Mouse (Mus musculus) CH12.LX (cell line): ENCODE data around the gene Cyp2w1. TPM values are rescaled to one million over a fixed set of nuclear protein-coding genes. Genes with fewer than 3 reads are reported as not detected.
"Not testable (repeated sequence)": the region's sequence is repeated elsewhere in the genome, so short reads cannot be mapped to it uniquely, and the experiment has no call there.

Source experiments
- DNase-seq: peaks from one replicate; pipeline ENCODE4 v3.0.0-alpha.2; 2013; ENCODE audit errors: extremely low read depth
- H3K27ac ChIP-seq: 2 replicates; pipeline ENCODE4 v1.5.1; 2012; ENCODE audit warnings: low read depth, mild to moderate bottlenecking, control low read depth, moderate library complexity; ENCODE audit not compliant: insufficient read depth
- H3K27me3 ChIP-seq: replicated peaks from 2 replicates; pipeline ENCODE3; 2012; ENCODE audit warnings: inconsistent platforms
- H3K36me3 ChIP-seq, 2 experiments: replicated peaks in 1 of 2; 2 replicates each; pipeline versions ENCODE3 to v1.6.1; 2012; ENCODE audit warnings: inconsistent platforms in 1 of 2, low read length in 1 of 2, mild to moderate bottlenecking in 1 of 2, mixed read lengths in 1 of 2, moderate library complexity in 1 of 2; ENCODE audit not compliant: control insufficient read depth in 1 of 2, insufficient read depth in 1 of 2
- H3K4me1 ChIP-seq, 2 experiments: 2 replicates each; pipeline ENCODE4 v1.6.1; 2012; ENCODE audit warnings: inconsistent platforms in 1 of 2, moderate library complexity in 1 of 2; ENCODE audit not compliant: insufficient read depth in 2 of 2, control insufficient read depth in 1 of 2
- H3K4me2 ChIP-seq: 2 replicates; pipeline ENCODE4 v1.6.1; 2012; ENCODE audit warnings: low read depth, mild to moderate bottlenecking, control low read depth; ENCODE audit not compliant: poor library complexity, insufficient read depth, severe bottlenecking
- H3K4me3 ChIP-seq, 3 experiments: fragments of 150-350 bp in 1 of 3; sonication (generic) in 1 of 3; replicated peaks in 1 of 3; 2 replicates each; pipeline versions ENCODE3 to v1.5.1; 2011 to 2012; ENCODE audit warnings: low read depth in 2 of 3, low read length in 2 of 3, mild to moderate bottlenecking in 2 of 3, moderate library complexity in 2 of 3, control low read depth in 1 of 3, improper control_type of control experiment in 1 of 3, inconsistent platforms in 1 of 3, mixed read lengths in 1 of 3; ENCODE audit not compliant: poor library complexity in 1 of 3
- H3K79me2 ChIP-seq: replicated peaks from 2 replicates; pipeline ENCODE4 v1.6.1; 2012; ENCODE audit warnings: mild to moderate bottlenecking, moderate library complexity; ENCODE audit not compliant: control insufficient read depth, poor library complexity, insufficient read depth, severe bottlenecking; ENCODE audit errors: extremely low read depth
- H3K9ac ChIP-seq: 2 replicates; pipeline ENCODE4 v1.6.1; 2012; ENCODE audit warnings: low read depth, mild to moderate bottlenecking, control low read depth, moderate library complexity; ENCODE audit not compliant: insufficient read depth
- H3K9me3 ChIP-seq: replicated peaks from 2 replicates; pipeline ENCODE3; 2012; ENCODE audit warnings: low read length, inconsistent platforms, mixed read lengths
- CHD2 ChIP-seq: IDR thresholded peaks from 2 replicates; pipeline ENCODE4 v1.6.1; 2011; ENCODE audit warnings: low read length, improper control_type of control experiment
- CTCF ChIP-seq, 2 experiments: IDR thresholded peaks in 1 of 2; conservative IDR thresholded peaks in 1 of 2; 2 replicates each; pipeline ENCODE4 v1.5.1; 2011 to 2012; ENCODE audit warnings: low read depth in 2 of 2, low read length in 2 of 2, improper control_type of control experiment in 1 of 2, inconsistent platforms in 1 of 2, mild to moderate bottlenecking in 1 of 2, moderate library complexity in 1 of 2
- EP300 ChIP-seq: IDR thresholded peaks from 2 replicates; pipeline ENCODE4 v1.6.1; 2011; ENCODE audit warnings: low read length, improper control_type of control experiment
- JUN ChIP-seq: IDR thresholded peaks from 2 replicates; pipeline ENCODE4 v1.6.1; 2011; ENCODE audit warnings: low read depth, mild to moderate bottlenecking, low read length, improper control_type of control experiment, moderate library complexity; ENCODE audit not compliant: insufficient read depth
- MAX ChIP-seq: IDR thresholded peaks from 2 replicates; pipeline ENCODE4 v1.6.1; 2011; ENCODE audit warnings: low read length, improper control_type of control experiment
- MAZ ChIP-seq: IDR thresholded peaks from 2 replicates; pipeline ENCODE4 v1.6.1; 2012; ENCODE audit warnings: low read depth, mild to moderate bottlenecking, inconsistent platforms, low read length, improper control_type of control experiment, moderate library complexity
- PAX5 ChIP-seq: IDR thresholded peaks from 2 replicates; pipeline ENCODE4 v1.6.1; 2012; ENCODE audit warnings: low read length, inconsistent platforms, mixed read lengths
- POLR2A ChIP-seq: IDR thresholded peaks from 2 replicates; pipeline ENCODE4 v1.6.1; 2011; ENCODE audit warnings: low read depth, mild to moderate bottlenecking, improper control_type of control experiment, low read length
- RCOR1 ChIP-seq: conservative IDR thresholded peaks from 2 replicates; pipeline ENCODE4 v1.6.1; 2012; ENCODE audit warnings: low read depth, mild to moderate bottlenecking, inconsistent platforms, low read length, improper control_type of control experiment
- ZMIZ1 ChIP-seq: IDR thresholded peaks from 2 replicates; pipeline ENCODE4 v1.6.1; 2012; ENCODE audit warnings: low read depth, mild to moderate bottlenecking, inconsistent platforms, low read length, improper control_type of control experiment
- dilution Hi-C: fragments of 300-500 bp; cut with MboI; formaldehyde crosslinking; loops from 2 replicates; pipeline ENCODE4 v1.14.3; 2020; ENCODE audit warnings: low sequenced_read_pairs; ENCODE audit not compliant: extremely low pct_unique_long_range_greater_than_20kb, extremely low pct_ligation_motif_present
- in situ Hi-C: fragments of 300-500 bp; cut with MboI; formaldehyde crosslinking; loops from 3 replicates; pipeline ENCODE4 v1.14.3; 2019; ENCODE audit warnings: low sequenced_read_pairs, low pct_ligation_motif_present, low pct_unique_long_range_greater_than_20kb, mixed read lengths
- polyA plus RNA-seq: library from polyadenylated mRNA; unstranded; fragments of >175 nt; gene quantifications from 2 replicates; pipeline ENCODE4 v1.2.1, GENCODE M21; 2012; ENCODE audit warnings: low read depth; ENCODE audit not compliant: insufficient read length
- total RNA-seq, 2 experiments: library from RNA; depleted of rRNA; stranded (reverse); fragments of 300-350 nt in 1 of 2; fragments of >200 nt in 1 of 2; gene quantifications; 2 replicates each; pipeline ENCODE4 v1.2.3; 2012 to 2014

The Cyp2w1 gene
- total and polyA plus RNA-seq, 3 experiments = not detected

GRCm38 (mm10) chr5:139334394-139334793 is 18.0 kb upstream of the Cyp2w1 start:
- H3K9ac ChIP-seq, H3K9me3 ChIP-seq, dilution Hi-C loops, H3K27ac ChIP-seq, DNase-seq, H3K27me3 ChIP-seq, H3K4me2 ChIP-seq, H3K4me3 ChIP-seq, H3K79me2 ChIP-seq, in situ Hi-C loops: not testable (repeated sequence)
- H3K36me3 ChIP-seq = peaks cover 29 to 44% of the 10 kb centered on the region in 2 experiments
- peak in 1 of 2 experiments; percentile 26; a peak in 2 of 4 replicates for TF ChIP-seq CTCF (conservative IDR thresholded peaks at IDR 0.05 in 1 of 2, IDR thresholded peaks at IDR 0.05 in 1 of 2; ENCODE audit: low read depth in 2 of 2, low read length in 2 of 2)
- peaks cover 0 to 14% of the 10 kb centered on the region in 2 experiments; a peak in 2 of 4 replicates for H3K4me1 ChIP-seq

- H3K27me3 ChIP-seq = no peaks in the 10 kb centered on the region
- peaks cover 0 to 15% of the 10 kb centered on the region in 2 experiments; a peak in 2 of 4 replicates for H3K4me1 ChIP-seq
- H3K27ac ChIP-seq = no peak overlapping the region
- peaks cover 39 to 57% of the 10 kb centered on the region in 2 experiments for H3K36me3 ChIP-seq
- H3K79me2 ChIP-seq = no peaks in the 10 kb centered on the region
- no peak overlapping the region for H3K4me2 ChIP-seq
- H3K9ac ChIP-seq = no peak overlapping the region
- H3K4me3 ChIP-seq = no peak overlapping the region
- dilution Hi-C loops (no loop called here), in situ Hi-C loops (no loop called here)
- no peak for DNase-seq
- TF ChIP-seq CTCF (conservative IDR thresholded peaks at IDR 0.05 in 1 of 2, IDR thresholded peaks at IDR 0.05 in 1 of 2; ENCODE audit: low read depth in 2 of 2, low read length in 2 of 2) (no peak), CHD2 (no peak), MAX (no peak), RCOR1 (no peak), POLR2A (no peak), PAX5 (no peak), ZMIZ1 (no peak)
- no peaks in the 10 kb centered on the region for H3K9me3 ChIP-seq
These were observed 16.8 kb upstream of the Cyp2w1 start for GRCm38 (mm10) chr5:139335634-139336033.

GRCm38 (mm10) chr5:139337826-139338370 is 14.5 kb upstream of the Cyp2w1 start:
- no peaks in the 10 kb centered on the region for H3K27me3 ChIP-seq
- dilution Hi-C loops (no loop called here), in situ Hi-C loops (no loop called here)

More at GRCm38 (mm10) chr5:139337826-139338370, 14.5 kb upstream of the Cyp2w1 start:
- peaks cover 0 to 13% of the 10 kb centered on the region in 2 experiments; a peak in 2 of 4 replicates for H3K4me1 ChIP-seq
- no peak overlapping the region for H3K4me3 ChIP-seq
- H3K4me2 ChIP-seq = no peak overlapping the region
- H3K27ac ChIP-seq = no peak overlapping the region
- TF ChIP-seq EP300 (no peak), JUN (no peak), MAZ (no peak)
- DNase-seq = no peak
- no peaks in the 10 kb centered on the region for H3K9me3 ChIP-seq
- H3K79me2 ChIP-seq = no peaks in the 10 kb centered on the region; the same call in 1 of the 2 replicates
- no peak overlapping the region for H3K9ac ChIP-seq
- peaks cover 51 to 76% of the 10 kb centered on the region in 2 experiments for H3K36me3 ChIP-seq
